Mouse (Mus musculus) neural tube, embryonic 12.5 days (tissue): ENCODE measurements around the gene Tars2. TPM values are rescaled to one million over a fixed set of nuclear protein-coding genes. Genes with fewer than 3 reads are reported as not detected.

ENCODE experiments used
- ATAC-seq: fragments of 200-750 bp; cut with Nextera tagmentation; 2 replicates; pipeline ENCODE4 v1.8.0; 2017; ENCODE audit warnings: low read depth, mild to moderate bottlenecking, moderate TSS enrichment, moderate library complexity; ENCODE audit not compliant: low FRiP score
- H3K27ac ChIP-seq: fragments of 300-500 bp; sonication (generic); 2 replicates; pipeline ENCODE4 v1.5.1; 2016
- H3K27me3 ChIP-seq: fragments of 300-500 bp; sonication (generic); replicated peaks from 2 replicates; pipeline ENCODE4 v1.6.1; 2016; ENCODE audit warnings: mild to moderate bottlenecking
- H3K36me3 ChIP-seq: fragments of 300-500 bp; sonication (generic); 2 replicates; pipeline ENCODE4 v1.6.1; 2016; ENCODE audit warnings: mild to moderate bottlenecking
- H3K4me1 ChIP-seq: fragments of 300-500 bp; sonication (generic); 2 replicates; pipeline ENCODE4 v1.6.1; 2016
- H3K4me2 ChIP-seq: fragments of 300-500 bp; sonication (generic); replicated peaks from 2 replicates; pipeline ENCODE4 v1.6.1; 2016; ENCODE audit warnings: mild to moderate bottlenecking
- H3K4me3 ChIP-seq: fragments of 300-500 bp; sonication (generic); 2 replicates; pipeline ENCODE4 v1.5.1; 2016
- H3K9ac ChIP-seq: fragments of 300-500 bp; sonication (generic); 2 replicates; pipeline ENCODE4 v1.6.1; 2016; ENCODE audit warnings: mild to moderate bottlenecking
- H3K9me3 ChIP-seq: fragments of 300-500 bp; sonication (generic); 2 replicates; pipeline ENCODE4 v1.6.1; 2016; ENCODE audit warnings: mild to moderate bottlenecking
- WGBS: fragments of 180-500 bp; shearing (Covaris S2); methylation state at CpG from one replicate; pipeline ENCODE4 v1.1.7; 2016; 5-methylcytosine and 5-hydroxymethylcytosine counted together
- polyA plus RNA-seq: library from polyadenylated mRNA; unstranded; fragments of >200 nt; fragmentation: Nextera tagmentation; extraction: Ambion mirVana; gene quantifications from 2 replicates; pipeline ENCODE4 v1.2.1, GENCODE M21; 2016

Gene Tars2
- polyA plus RNA-seq, 1 experiment from 2014 or later, result 47.4 TPM

DNA sequence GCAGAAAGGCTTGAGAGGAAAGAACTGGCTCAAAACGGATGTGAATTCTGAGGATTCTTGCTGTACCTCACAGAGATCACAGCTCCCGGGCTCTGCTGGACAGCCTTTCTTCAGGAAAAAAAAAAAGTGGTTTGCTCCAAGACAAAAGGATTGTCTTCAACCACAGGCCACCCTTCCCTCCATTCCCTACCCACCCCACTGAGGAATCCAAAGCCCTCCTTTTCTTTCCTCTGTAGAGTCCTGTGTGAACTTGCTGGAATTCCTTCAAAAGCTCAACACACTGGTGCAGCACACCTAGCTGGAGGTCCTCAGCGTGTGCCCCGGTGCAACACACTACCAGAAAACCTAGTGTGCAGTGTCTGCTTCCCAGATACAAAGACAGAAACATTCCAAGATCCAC lies 1.8 kb upstream of the Tars2 start:
- H3K4me2 ChIP-seq, result no peak overlapping the region
- H3K27me3 ChIP-seq, result no peaks in the 10 kb centered on the region
- 75% methylated on average over 4 of the region's 4 CpGs for WGBS
- H3K36me3 ChIP-seq, result peaks cover 43% of the 10 kb centered on the region
- H3K4me3 ChIP-seq, result no peak overlapping the region
- no peak overlapping the region for H3K27ac ChIP-seq
- no peak overlapping the region for H3K9ac ChIP-seq
- H3K4me1 ChIP-seq, result no peaks in the 10 kb centered on the region
- H3K9me3 ChIP-seq, result no peaks in the 10 kb centered on the region
- ATAC-seq, result no peak

DNA sequence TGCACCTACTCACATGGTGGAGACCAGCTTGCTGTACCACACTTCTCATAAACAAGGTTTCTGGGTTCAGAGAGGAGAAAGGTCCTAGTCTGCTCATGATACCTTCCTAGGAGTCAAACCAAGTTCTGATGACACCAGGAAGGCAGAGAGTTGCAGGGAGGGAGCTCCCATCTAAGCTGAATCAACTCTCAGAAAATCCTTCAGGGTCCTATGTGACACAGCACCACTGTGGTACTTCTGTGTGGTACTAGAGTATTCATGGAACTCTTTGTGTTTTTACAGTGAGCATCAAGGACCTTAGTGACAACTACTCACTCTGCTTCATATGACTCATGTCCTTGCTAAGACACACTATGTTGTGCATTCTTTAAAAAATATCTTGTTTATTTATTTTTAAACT lies 650 bp upstream of the Tars2 start:
- H3K27me3 ChIP-seq, result no peaks in the 10 kb centered on the region
- no peaks in the 10 kb centered on the region for H3K4me1 ChIP-seq
- no peak overlapping the region for H3K4me2 ChIP-seq
- no peak for ATAC-seq
- no peaks in the 10 kb centered on the region for H3K9me3 ChIP-seq
- H3K36me3 ChIP-seq, result peaks cover 32% of the 10 kb centered on the region
- H3K4me3 ChIP-seq, result no peak overlapping the region
- H3K27ac ChIP-seq, result no peak overlapping the region
- no peak overlapping the region for H3K9ac ChIP-seq

DNA sequence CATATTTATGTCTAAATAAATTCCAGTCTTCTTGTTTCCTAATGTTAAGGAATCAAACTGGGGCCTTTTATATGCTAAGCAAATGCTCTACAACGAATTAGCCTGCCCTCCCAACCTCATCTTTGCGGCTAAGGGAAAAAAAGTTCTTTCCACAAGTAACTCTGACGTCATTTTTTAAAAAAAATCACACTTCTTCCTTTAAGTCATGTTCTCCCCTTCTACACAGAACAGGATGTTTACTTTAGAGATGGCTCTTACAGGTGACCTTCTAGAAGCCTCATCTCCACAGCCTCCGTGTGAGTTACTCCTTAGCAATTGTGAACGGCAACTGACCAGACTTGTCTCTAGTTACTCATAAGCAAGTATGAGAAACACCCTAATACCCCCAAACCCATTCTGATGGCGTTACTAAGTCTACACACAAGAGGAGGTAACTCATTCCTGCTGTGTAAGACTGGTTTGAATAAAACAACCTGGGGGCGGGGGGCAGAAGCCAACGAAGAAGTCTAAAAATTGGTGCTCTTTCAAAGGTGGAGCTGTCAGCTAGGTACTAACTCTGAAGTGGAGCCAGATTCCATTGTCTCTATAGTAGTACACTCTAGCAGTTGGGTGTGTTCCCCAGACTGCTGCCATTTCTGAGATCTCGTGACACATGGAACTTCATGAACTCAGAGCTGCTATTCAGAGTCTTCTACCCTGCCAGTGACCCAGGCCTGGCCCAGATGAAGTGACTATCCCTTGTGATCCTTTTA lies 1.4 kb downstream of the Tars2 start:
- no peaks in the 10 kb centered on the region for H3K27me3 ChIP-seq
- no peak overlapping the region for H3K4me2 ChIP-seq
- no peaks in the 10 kb centered on the region for H3K9me3 ChIP-seq
- H3K36me3 ChIP-seq, result peaks cover 12% of the 10 kb centered on the region
- H3K27ac ChIP-seq, result no peak overlapping the region
- ATAC-seq, result no peak
- no peak overlapping the region for H3K9ac ChIP-seq
- 59% methylated on average over 9 of the region's 9 CpGs for WGBS
- peaks cover 8% of the 10 kb centered on the region; the same call in 1 of the 2 replicates for H3K4me1 ChIP-seq
- H3K4me3 ChIP-seq, result no peak overlapping the region

DNA sequence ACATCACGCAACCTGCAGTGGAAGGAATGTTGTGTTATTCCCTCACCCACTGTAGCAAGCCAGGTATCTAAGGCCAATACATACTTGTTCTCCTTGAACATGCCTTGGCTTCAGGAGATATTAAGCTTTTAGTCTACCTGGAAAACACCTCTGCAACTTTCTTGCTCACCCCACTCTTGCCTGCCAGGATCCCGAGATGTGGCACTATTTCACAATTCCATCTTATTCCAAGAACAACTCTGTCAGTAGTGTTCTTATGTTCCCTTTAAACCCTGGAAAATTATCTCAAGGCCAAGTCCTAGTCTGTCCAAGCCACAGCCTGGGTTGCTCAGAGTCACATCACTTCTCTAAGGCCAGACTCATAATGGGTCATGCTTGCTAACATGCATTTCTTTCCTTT lies 3.2 kb downstream of the Tars2 start:
- no peak overlapping the region for H3K4me3 ChIP-seq
- H3K9me3 ChIP-seq, result no peaks in the 10 kb centered on the region
- H3K36me3 ChIP-seq, result peaks cover 8% of the 10 kb centered on the region; the same call in 1 of the 2 replicates
- H3K27me3 ChIP-seq, result no peaks in the 10 kb centered on the region
- H3K9ac ChIP-seq, result no peak overlapping the region
- H3K4me2 ChIP-seq, result no peak overlapping the region
- H3K27ac ChIP-seq, result no peak overlapping the region
- peaks cover 8% of the 10 kb centered on the region; the same call in 1 of the 2 replicates for H3K4me1 ChIP-seq
- no peak for ATAC-seq
- 85% methylated on average over 2 of the region's 2 CpGs for WGBS

DNA sequence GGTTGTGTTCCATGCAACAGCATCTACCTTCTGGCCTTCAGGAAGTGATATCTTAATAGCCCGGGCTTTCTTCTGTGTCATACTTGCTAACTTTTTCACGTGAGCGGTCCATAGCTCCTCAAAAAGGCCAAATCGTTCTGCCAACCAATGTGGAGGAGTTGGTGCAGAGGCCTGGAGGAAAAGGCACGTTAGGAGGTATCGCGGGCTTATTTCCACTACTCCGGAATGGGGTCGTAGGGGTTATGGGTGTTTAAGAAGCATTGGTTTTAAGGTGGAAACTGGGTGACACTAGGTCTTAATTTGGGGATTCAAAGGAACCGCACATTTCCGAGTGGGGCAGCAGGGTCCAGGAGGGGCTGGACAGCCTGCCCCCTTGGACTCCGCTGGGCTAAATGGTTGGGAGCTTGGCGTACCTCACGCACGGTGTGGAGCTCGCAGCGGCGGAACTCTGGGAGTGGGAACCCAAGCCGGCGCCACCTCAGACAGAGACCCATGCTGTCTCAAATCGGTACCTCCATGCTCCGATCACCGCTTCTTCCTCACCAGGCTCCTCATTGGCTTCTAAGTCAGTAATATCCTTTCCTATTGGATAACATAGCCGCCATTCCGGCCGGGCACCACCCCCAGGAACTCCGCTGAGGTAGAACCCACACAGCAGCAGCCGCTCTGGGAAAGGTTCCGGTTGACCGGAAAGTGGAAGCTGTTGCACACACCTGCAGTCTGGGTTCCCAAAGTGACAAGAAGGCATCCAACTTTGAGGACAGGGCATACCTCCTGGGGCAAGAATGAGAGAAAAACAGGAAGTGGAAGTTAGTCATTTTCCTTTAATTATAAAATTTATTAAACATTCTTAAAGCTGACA lies 5.4 kb downstream of the Tars2 start:
- H3K4me2 ChIP-seq, result peak overlapping the region; percentile 78
- H3K9ac ChIP-seq, result peak overlapping the region; percentile 69
- H3K27ac ChIP-seq, result no peak overlapping the region
- ATAC-seq, result peak; percentile 97
- H3K4me3 ChIP-seq, result peak overlapping the region; percentile 76
- peaks cover 8% of the 10 kb centered on the region; the same call in 1 of the 2 replicates for H3K4me1 ChIP-seq
- H3K27me3 ChIP-seq, result no peaks in the 10 kb centered on the region
- under 1% methylated on average over 30 of the region's 30 CpGs for WGBS
- H3K9me3 ChIP-seq, result no peaks in the 10 kb centered on the region
- peaks cover 29% of the 10 kb centered on the region for H3K36me3 ChIP-seq

DNA sequence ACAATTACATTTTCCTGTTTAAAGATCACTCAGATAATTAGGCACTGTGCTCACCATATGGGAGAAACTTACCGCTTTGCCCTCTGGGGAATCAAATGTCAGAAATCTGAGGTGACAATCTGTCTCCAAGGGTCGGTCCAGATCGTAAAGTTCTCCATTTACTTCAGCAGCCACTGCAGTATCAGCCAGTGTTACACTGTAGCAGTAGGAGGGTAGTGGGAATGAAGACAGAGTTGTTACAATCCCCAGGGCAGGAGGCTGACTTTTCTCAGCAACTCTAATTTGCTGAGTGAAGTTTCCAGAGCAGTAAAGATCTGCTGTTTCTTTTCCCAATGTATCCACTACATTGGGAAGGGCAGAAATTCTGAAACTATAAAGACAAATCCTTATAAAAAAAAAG lies 7.1 kb downstream of the Tars2 start:
- WGBS, result 82% methylated on average over 3 of the region's 3 CpGs
- no peaks in the 10 kb centered on the region for H3K9me3 ChIP-seq
- no peak for ATAC-seq
- H3K9ac ChIP-seq, result no peak overlapping the region
- peaks cover 8% of the 10 kb centered on the region; the same call in 1 of the 2 replicates for H3K4me1 ChIP-seq
- no peak overlapping the region for H3K27ac ChIP-seq
- no peak overlapping the region for H3K4me2 ChIP-seq
- H3K27me3 ChIP-seq, result no peaks in the 10 kb centered on the region
- no peak overlapping the region for H3K4me3 ChIP-seq
- H3K36me3 ChIP-seq, result peaks cover 44% of the 10 kb centered on the region

DNA sequence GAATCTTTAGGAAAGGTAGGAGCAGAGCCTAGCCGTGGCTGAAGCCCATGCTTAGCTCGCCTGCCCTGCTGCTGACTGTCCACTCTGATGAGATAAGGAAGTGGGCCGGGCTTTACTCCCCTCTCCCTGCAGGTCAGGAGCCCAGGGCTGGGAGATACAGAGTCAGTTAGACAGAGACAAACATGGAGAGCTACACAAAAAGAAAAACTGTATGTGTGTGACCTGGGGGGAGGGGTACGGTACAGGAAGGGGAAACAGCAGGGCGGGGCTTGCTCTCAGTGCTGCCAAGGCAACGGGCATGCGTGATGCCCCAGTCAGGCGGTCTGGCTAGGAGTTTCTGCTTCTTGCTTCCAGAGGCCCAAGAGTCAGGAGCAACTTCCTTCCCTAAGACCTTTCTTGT lies 19.6 kb downstream of the Tars2 start:
- Histone ChIP-seq H3K4me2 (no peak overlapping the region), H3K9me3 (no peaks in the 10 kb centered on the region), H3K9ac (no peak overlapping the region), H3K4me3 (no peak overlapping the region), H3K27ac (no peak overlapping the region), H3K36me3 (peaks cover 77% of the 10 kb centered on the region), H3K27me3 (no peaks in the 10 kb centered on the region), H3K4me1 (no peaks in the 10 kb centered on the region)
- 81% methylated on average over 8 of the region's 8 CpGs for WGBS
- ATAC-seq, result no peak

DNA sequence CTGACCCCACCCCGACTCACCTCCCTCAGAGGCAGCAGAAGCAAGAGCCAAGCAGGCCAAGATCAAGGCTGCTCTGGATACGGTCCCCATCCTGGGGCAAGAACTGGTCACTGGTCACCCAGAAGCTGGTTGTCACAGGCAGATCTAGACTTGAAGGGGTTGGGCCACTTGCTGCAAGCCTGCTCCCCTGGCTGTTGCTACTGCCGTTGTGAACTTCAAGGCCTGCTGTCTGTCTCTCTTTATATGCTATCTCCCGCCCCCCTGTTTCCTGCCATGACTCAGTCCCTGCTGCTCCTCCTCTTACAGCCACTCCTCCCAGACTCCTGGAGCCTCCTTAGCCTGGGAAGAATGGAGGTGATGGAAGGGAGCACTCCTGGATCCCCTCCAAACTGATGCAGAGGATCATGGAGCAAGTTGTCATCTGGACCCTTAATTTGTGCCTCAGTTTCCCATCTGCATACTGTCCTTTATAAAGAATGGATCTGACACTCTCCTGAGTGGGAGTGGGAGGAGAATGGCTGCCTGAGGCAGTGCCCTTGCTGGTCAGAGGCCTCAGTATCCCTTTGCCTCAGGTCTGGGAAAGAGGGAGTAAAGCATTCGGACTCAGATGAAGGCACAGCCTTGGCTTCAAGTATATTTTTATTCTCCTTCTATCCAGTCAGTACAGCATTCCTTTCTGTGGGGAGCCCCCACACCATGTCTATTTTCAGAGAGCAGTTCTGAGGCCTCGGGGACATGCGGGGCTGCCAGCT lies 20.5 kb downstream of the Tars2 start, which contains the start of gene Ecm1:
TSS of gene Ecm1 (minus strand) at position 217 of the 752 bp plus-strand sequence.
- H3K27ac ChIP-seq, result no peak within 1 kb of the TSS
- WGBS, result 85% methylated on average over 7 of the region's 7 CpGs

DNA sequence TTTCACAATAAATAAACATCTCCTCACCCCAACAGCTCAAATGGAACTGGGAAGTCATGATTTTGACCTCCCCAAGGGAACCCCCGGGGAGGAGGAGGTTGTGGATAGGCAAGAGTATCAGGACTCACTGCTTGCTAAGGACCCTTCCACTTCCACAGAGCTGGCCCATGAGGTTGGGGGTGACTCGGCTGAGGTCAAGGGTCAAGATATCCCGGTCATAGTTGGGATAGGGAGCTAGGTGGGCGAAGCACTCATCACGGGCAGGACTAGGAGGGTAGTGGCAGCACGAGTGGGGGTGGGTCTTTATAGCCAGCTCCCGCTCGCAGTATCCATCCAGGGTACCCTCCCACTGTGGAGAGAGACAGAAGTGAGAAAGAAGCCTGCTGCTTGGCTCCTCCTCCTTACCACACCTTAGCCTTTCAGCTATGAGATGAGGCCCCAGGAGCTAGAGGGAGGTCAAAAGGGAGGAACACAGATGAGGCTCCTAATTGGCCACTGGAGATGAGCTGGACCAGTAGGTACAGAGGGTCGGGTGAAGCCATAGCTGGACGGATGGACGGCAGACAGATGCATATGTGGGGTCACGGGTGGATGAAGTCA lies 24.8 kb downstream of the Tars2 start:
- 85% methylated on average over 12 of the region's 12 CpGs for WGBS

More for the DNA sequence above, 20.5 kb downstream of the Tars2 start, which contains the start of gene Ecm1:
- H3K4me3 ChIP-seq, result no peak within 1 kb of the TSS
- H3K4me1 ChIP-seq, result no peaks in the 10 kb centered on the region
- peak within 1 kb of the TSS; percentile 14; the same call in 1 of the 2 replicates for H3K4me2 ChIP-seq
- no peaks in the 10 kb centered on the region for H3K9me3 ChIP-seq
- no peak for ATAC-seq
- no peaks in the 10 kb centered on the region for H3K27me3 ChIP-seq
- no peak within 1 kb of the TSS for H3K9ac ChIP-seq
- peaks cover 72% of the 10 kb centered on the region for H3K36me3 ChIP-seq

DNA sequence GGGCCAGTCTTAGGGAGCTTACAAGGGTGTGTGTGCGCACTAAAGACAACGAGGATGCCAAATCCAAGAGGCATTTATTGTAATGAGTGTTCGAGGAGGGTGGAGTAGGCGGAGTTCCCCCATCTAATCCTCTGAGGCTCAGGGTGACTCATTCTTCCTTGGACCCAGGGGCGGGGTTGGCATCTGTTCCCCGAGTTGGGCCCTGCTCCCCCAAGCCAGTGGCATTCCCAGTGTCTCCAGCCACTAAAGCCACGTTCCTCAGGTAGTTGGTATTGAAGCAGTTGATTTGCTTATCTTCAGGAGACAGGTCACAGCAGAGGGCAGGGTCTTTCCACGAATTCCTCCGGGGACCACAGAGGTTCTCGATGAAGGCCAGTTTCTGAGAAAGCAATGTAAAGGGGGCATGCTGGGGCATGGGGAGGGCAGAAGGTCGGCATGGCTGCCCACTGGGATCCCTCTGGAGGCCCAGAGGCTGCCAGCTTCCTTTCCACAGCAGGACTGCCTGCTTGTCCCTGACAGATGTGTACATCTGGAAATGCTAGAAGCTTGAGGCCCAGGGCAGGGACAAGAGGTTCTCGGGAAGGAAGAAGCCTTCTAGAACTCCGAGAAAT lies 25.8 kb downstream of the Tars2 start:
- H3K9ac ChIP-seq, result no peak overlapping the region
- H3K27ac ChIP-seq, result no peak overlapping the region
- H3K9me3 ChIP-seq, result no peaks in the 10 kb centered on the region
- H3K4me1 ChIP-seq, result no peaks in the 10 kb centered on the region
- no peaks in the 10 kb centered on the region for H3K27me3 ChIP-seq
- peaks cover 27% of the 10 kb centered on the region for H3K36me3 ChIP-seq
- ATAC-seq, result no peak
- no peak overlapping the region for H3K4me3 ChIP-seq
- 86% methylated on average over 13 of the region's 13 CpGs for WGBS
- no peak overlapping the region for H3K4me2 ChIP-seq

More for the DNA sequence above, 24.8 kb downstream of the Tars2 start:
- H3K4me1 ChIP-seq, result no peaks in the 10 kb centered on the region
- no peaks in the 10 kb centered on the region for H3K27me3 ChIP-seq
- no peak for ATAC-seq
- no peak overlapping the region for H3K4me3 ChIP-seq
- H3K27ac ChIP-seq, result no peak overlapping the region
- H3K9ac ChIP-seq, result no peak overlapping the region
- H3K4me2 ChIP-seq, result no peak overlapping the region
- H3K9me3 ChIP-seq, result no peaks in the 10 kb centered on the region
- H3K36me3 ChIP-seq, result peaks cover 37% of the 10 kb centered on the region

DNA sequence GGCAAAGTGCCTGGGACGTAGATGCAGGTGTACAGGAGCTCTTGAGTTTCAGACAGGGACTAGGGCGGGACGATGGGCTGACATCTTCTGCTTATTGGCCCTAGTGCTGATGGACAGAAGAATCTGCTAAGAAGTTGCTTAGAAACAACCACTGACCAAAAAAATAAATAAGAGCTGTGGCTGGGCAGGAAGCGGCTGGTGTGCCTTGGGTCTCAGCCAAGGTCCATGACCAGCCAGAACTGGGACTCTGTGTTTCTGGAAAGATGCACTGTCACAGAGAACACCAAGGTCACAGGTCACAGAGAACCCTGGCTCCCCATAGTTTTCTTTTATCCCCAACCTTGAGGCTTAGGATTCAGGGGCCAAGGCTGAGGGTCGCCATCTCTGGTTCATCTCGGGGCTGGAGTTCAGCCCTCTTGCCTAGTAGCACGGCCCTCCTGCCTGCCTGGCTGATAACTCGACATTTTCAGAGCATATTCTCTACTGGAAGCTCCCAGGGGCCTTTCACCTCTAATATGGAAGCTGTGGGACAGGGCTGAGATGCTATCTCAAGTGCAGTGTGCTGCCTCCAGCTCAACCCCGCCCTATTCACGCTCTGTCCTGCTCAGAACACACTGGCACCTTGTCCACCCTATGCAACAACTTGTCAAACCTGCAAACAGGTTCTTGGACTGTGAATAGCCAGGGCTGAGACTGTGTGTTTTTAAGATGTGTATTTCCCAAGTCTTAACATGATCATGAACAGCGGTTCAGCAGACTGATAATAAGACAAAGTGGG lies 27.1 kb downstream of the Tars2 start:
- no peaks in the 10 kb centered on the region for H3K9me3 ChIP-seq
- no peak for ATAC-seq
- no peaks in the 10 kb centered on the region for H3K27me3 ChIP-seq
- H3K4me2 ChIP-seq, result no peak overlapping the region
- no peak overlapping the region for H3K4me3 ChIP-seq
- no peak overlapping the region for H3K27ac ChIP-seq
- peaks cover 25% of the 10 kb centered on the region for H3K36me3 ChIP-seq
- H3K4me1 ChIP-seq, result no peaks in the 10 kb centered on the region
- 87% methylated on average over 11 of the region's 11 CpGs for WGBS
- no peak overlapping the region for H3K9ac ChIP-seq
